Mouse (Mus musculus) hindbrain, postnatal 0 days (tissue): ENCODE data around the gene Gm21988. TPM values are rescaled to one million over a fixed set of nuclear protein-coding genes. Genes with fewer than 3 reads are reported as not detected.

Experiments used
- ATAC-seq: fragments of 200-750 bp; cut with Nextera tagmentation; 2 replicates; pipeline ENCODE4 v1.8.0; 2017; ENCODE audit warnings: mild to moderate bottlenecking, moderate TSS enrichment, moderate library complexity
- DNase-seq: peaks from one replicate; pipeline ENCODE4 v3.0.0-alpha.2; 2015; ENCODE audit warnings: low spot score
- H3K27ac ChIP-seq: fragments of 300-500 bp; sonication (generic); 2 replicates; pipeline ENCODE4 v1.5.1; 2014; ENCODE audit warnings: mild to moderate bottlenecking
- H3K27me3 ChIP-seq: fragments of 300-500 bp; sonication (generic); 2 replicates; pipeline ENCODE4 v1.6.1; 2014; ENCODE audit warnings: low read length, mixed read lengths; ENCODE audit not compliant: insufficient read depth
- H3K36me3 ChIP-seq: fragments of 300-500 bp; sonication (generic); 2 replicates; pipeline ENCODE4 v1.6.1; 2014; ENCODE audit warnings: low read length, mixed read lengths; ENCODE audit not compliant: insufficient read depth
- H3K4me1 ChIP-seq: fragments of 300-500 bp; sonication (generic); 2 replicates; pipeline ENCODE4 v1.6.1; 2014; ENCODE audit warnings: antibody characterized with exemption, low read length, mixed read lengths; ENCODE audit not compliant: insufficient read depth
- H3K4me2 ChIP-seq: fragments of 300-500 bp; sonication (generic); 2 replicates; pipeline ENCODE4 v1.6.1; 2014; ENCODE audit warnings: low read depth, mild to moderate bottlenecking, low read length, moderate library complexity, mixed read lengths
- H3K4me3 ChIP-seq: fragments of 300-500 bp; sonication (generic); 2 replicates; pipeline ENCODE4 v1.5.1; 2014; ENCODE audit warnings: low read length
- H3K9ac ChIP-seq: fragments of 300-500 bp; sonication (generic); replicated peaks from 2 replicates; pipeline ENCODE4 v1.6.1; 2014; ENCODE audit warnings: mild to moderate bottlenecking, low read length, moderate library complexity, mixed read lengths
- H3K9me3 ChIP-seq: fragments of 300-500 bp; sonication (generic); 2 replicates; pipeline ENCODE4 v1.6.1; 2016; ENCODE audit warnings: low read length, mixed read lengths
- CTCF ChIP-seq: IDR thresholded peaks from 2 replicates; pipeline ENCODE4 v1.5.1; 2016; ENCODE audit warnings: antibody characterized with exemption, control low read depth, low read depth
- WGBS: fragments of 180-500 bp; shearing (Covaris S2); extraction: QIAGEN DNeasy Blood & Tissue Kit; methylation state at CpG from one replicate; pipeline ENCODE4 v1.1.7; 2014; 5-methylcytosine and 5-hydroxymethylcytosine counted together
- polyA plus RNA-seq: library from polyadenylated mRNA; unstranded; fragments of >200 nt; fragmentation: Nextera tagmentation; extraction: Ambion mirVana; gene quantifications from 2 replicates; pipeline ENCODE4 v1.2.1, GENCODE M21; 2015
- total RNA-seq: library from RNA; depleted of rRNA; stranded (reverse); fragments of >200 nt; gene quantifications from 2 replicates; pipeline ENCODE4 v1.2.3, GENCODE M21; 2014

The Gm21988 gene
- total and polyA plus RNA-seq, 2 experiments from 2014 or later = 2.8 to 14.2 TPM

- ATAC-seq (no peak), DNase-seq (peak; percentile 43)
- H3K4me3 ChIP-seq = peak overlapping the region; percentile 29
- TF ChIP-seq CTCF = no peak
- peak overlapping the region; percentile 39 for H3K9ac ChIP-seq
- H3K4me2 ChIP-seq = peak overlapping the region; percentile 57
- H3K4me1 ChIP-seq = peaks cover 20% of the 10 kb centered on the region
- no peak overlapping the region for H3K27ac ChIP-seq
- 9% methylated on average over 18 of the region's 18 CpGs for WGBS
- 0 out of 2 replicates have a peak, but pooled peaks cover 6% of the 10 kb centered on the region for H3K27me3 ChIP-seq
- no peaks in the 10 kb centered on the region for H3K36me3 ChIP-seq
- H3K9me3 ChIP-seq = no peaks in the 10 kb centered on the region
Measured at GRCm38 (mm10) chr11:70226602-70226890, 13.1 kb downstream of the Gm21988 start.

- Histone ChIP-seq H3K4me3 (peak overlapping the region; percentile 29), H3K4me1 (peaks cover 20% of the 10 kb centered on the region), H3K36me3 (no peaks in the 10 kb centered on the region), H3K27me3 (0 out of 2 replicates have a peak, but pooled peaks cover 6% of the 10 kb centered on the region), H3K27ac (no peak overlapping the region), H3K4me2 (peak overlapping the region; percentile 57), H3K9ac (peak overlapping the region; percentile 39), H3K9me3 (no peaks in the 10 kb centered on the region)
- peak; percentile 32 for DNase-seq
- ATAC-seq = peak; percentile 27; the same call in 1 of the 2 replicates
- WGBS = 27% methylated on average over 27 of the region's 27 CpGs
- TF ChIP-seq CTCF = peak; percentile 22; the same call in 1 of the 2 replicates
Measured at GRCm38 (mm10) chr11:70225798-70226601, 13.6 kb downstream of the Gm21988 start.

- H3K4me2 ChIP-seq = no peak overlapping the region
- no peak overlapping the region for H3K4me3 ChIP-seq
- ATAC-seq (no peak), DNase-seq (no peak)
- no peaks in the 10 kb centered on the region for H3K9me3 ChIP-seq
- peaks cover 31% of the 10 kb centered on the region for H3K4me1 ChIP-seq
- no peak for TF ChIP-seq CTCF
- H3K36me3 ChIP-seq = no peaks in the 10 kb centered on the region
- peak overlapping the region; percentile 32; the same call in 1 of the 2 replicates for H3K27ac ChIP-seq
- no peaks in the 10 kb centered on the region for H3K27me3 ChIP-seq
- no peak overlapping the region for H3K9ac ChIP-seq
- WGBS = 86% methylated on average over 9 of the region's 9 CpGs
Measured at GRCm38 (mm10) chr11:70223724-70224123, 15.9 kb downstream of the Gm21988 start.

GRCm38 (mm10) chr11:70221603-70222500 lies 17.8 kb downstream of the Gm21988 start:
- Histone ChIP-seq H3K4me2 (peak overlapping the region; percentile 67), H3K27me3 (no peaks in the 10 kb centered on the region), H3K4me3 (peak overlapping the region; percentile 54), H3K9ac (peak overlapping the region; percentile 68), H3K27ac (peak overlapping the region; percentile 82), H3K36me3 (peaks cover 3% of the 10 kb centered on the region; the same call in 1 of the 2 replicates), H3K4me1 (peaks cover 29% of the 10 kb centered on the region), H3K9me3 (no peaks in the 10 kb centered on the region)
- WGBS = 9% methylated on average over 14 of the region's 14 CpGs
- DNase-seq = peak; percentile 4
- no peak for ATAC-seq
- no peak for TF ChIP-seq CTCF

- no peak; the same call in 1 of the 2 replicates for TF ChIP-seq CTCF
- Histone ChIP-seq H3K9ac (peak within 1 kb of the TSS; percentile 68), H3K9me3 (no peaks in the 10 kb centered on the region), H3K27ac (peak within 1 kb of the TSS; percentile 82), H3K27me3 (no peaks in the 10 kb centered on the region), H3K36me3 (peaks cover 3% of the 10 kb centered on the region; the same call in 1 of the 2 replicates), H3K4me2 (peak within 1 kb of the TSS; percentile 67), H3K4me1 (peaks cover 23% of the 10 kb centered on the region), H3K4me3 (peak within 1 kb of the TSS; percentile 54)
- under 1% methylated on average over 28 of the region's 28 CpGs for WGBS
- DNase-seq (peak; percentile 98), ATAC-seq (peak; percentile 96)
Measured at GRCm38 (mm10) chr11:70220731-70221602, 18.7 kb downstream of the Gm21988 start, which contains the start of gene Slc16a13. Slc16a13 (minus strand) TSS chr11:70221064.

- Histone ChIP-seq H3K27ac (peak overlapping the region; percentile 82), H3K36me3 (peaks cover 3% of the 10 kb centered on the region; the same call in 1 of the 2 replicates), H3K9me3 (no peaks in the 10 kb centered on the region), H3K4me2 (peak overlapping the region; percentile 67), H3K4me1 (peaks cover 23% of the 10 kb centered on the region), H3K4me3 (peak overlapping the region; percentile 54), H3K27me3 (no peaks in the 10 kb centered on the region), H3K9ac (peak overlapping the region; percentile 68)
- DNase-seq (no peak), ATAC-seq (peak; percentile 1; the same call in 1 of the 2 replicates)
- no peak for TF ChIP-seq CTCF
- under 1% methylated on average over 24 of the region's 24 CpGs for WGBS
Measured at GRCm38 (mm10) chr11:70220323-70220722, 19.3 kb downstream of the Gm21988 start.
